ENCODE assay signal across 17 mouse cellular contexts in the genomic region with DNA sequence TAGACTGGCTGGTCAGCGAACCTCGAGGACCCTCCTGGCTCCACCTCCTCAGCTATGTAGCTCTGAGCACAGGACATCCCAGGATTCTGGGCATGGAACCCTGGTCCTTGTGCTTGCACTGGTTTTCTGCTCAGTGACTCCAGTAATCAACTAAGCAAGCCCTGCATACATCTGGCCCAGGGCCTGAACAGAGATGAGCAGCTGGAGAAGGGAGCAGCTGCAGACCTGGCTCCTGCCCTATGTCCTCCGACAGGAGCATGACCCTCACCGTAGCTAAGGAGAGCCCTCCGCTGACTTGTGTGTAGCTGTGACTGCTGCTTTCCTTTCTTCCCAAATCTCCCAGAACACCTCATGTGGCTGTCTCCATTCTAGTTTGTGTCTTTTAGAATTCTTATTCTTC.
"Had no signal": no experiment of that assay in that cellular context is flagged by ENCODE, and none has a peak within 500 bp of the region (broad histone marks: within the 10 kb centered on the region; RNA-seq: fewer than 3 reads in every experiment).

No protein-coding gene starts in this region.

- H3K36me3 ChIP-seq: kidney, embryonic 15.5 days; limb, embryonic 15.5 days; liver, embryonic 13.5 days; lung, embryonic 15.5 days; midbrain, embryonic 12.5 days had no signal

- H3K4me2 ChIP-seq: kidney, embryonic 15.5 days; limb, embryonic 15.5 days; liver, embryonic 13.5 days; lung, embryonic 15.5 days; midbrain, embryonic 12.5 days had no signal

- H3K27me3 ChIP-seq: liver, embryonic 13.5 days; megakaryocyte, embryonic 14.5 days had no signal

- H3K4me3 ChIP-seq: kidney, embryonic 15.5 days; limb, embryonic 15.5 days; liver, embryonic 13.5 days; lung, embryonic 15.5 days; midbrain, embryonic 12.5 days had no signal

- H3K9ac ChIP-seq: kidney, embryonic 15.5 days; limb, embryonic 15.5 days; liver, embryonic 13.5 days; liver, postnatal 0 days; lung, embryonic 15.5 days; midbrain, embryonic 12.5 days had no signal

- H3K4me1 ChIP-seq: liver, embryonic 13.5 days; megakaryocyte, embryonic 14.5 days had no signal

- H3K9me3 ChIP-seq: kidney, embryonic 15.5 days; limb, embryonic 15.5 days; liver, embryonic 13.5 days; lung, embryonic 15.5 days; megakaryocyte, embryonic 14.5 days; midbrain, embryonic 12.5 days had no signal

- DNase-seq: kidney, adult 2 months; kidney, postnatal 25 days; layer of hippocampus, adult 9-11 months; layer of hippocampus, postnatal 36 days; liver, embryonic 13.5 days; liver, postnatal 0 days; lung, postnatal 14 days; right cerebral cortex, adult 18-20 months; right cerebral cortex, postnatal 25 days; thymus, adult 18-20 months; thymus, postnatal 14 days had no signal

- H3K27ac ChIP-seq: kidney, embryonic 15.5 days; limb, embryonic 15.5 days; liver, embryonic 13.5 days; lung, embryonic 15.5 days; macrophage; midbrain, embryonic 12.5 days had no signal

- ATAC-seq: liver, postnatal 0 days had no signal
